Mouse (Mus musculus): ENCODE data around the gene Fndc3a.

GRCm38 (mm10) chr14:72491738-72492137, 218.1 kb downstream of the Fndc3a start, which contains the start of gene Gm9195:
- no peak for TF ChIP-seq CTCF (IDR thresholded peaks at IDR 0.05)
- TF ChIP-seq POLR2A (IDR thresholded peaks at IDR 0.05; ENCODE audit: insufficient read depth, low read depth, low read length): no peak

Measured in heart, adult 2 months (tissue).